ENCODE assay signal across 8 mouse cellular contexts in genomic region chr3:34081929-34082328, GRCm38 (mm10). TPM values are rescaled to one million over a fixed set of nuclear protein-coding genes. Genes with fewer than 3 reads are reported as not detected.
DNase-seq lines count a peak whose midpoint lies in the region; ATAC-seq lines count a peak whose summit lies in the region.

No protein-coding gene starts in this region.

- H3K4me1 ChIP-seq in heart, embryonic 13.5 days: peaks cover 20% of the 10 kb centered on the region
- H3K4me1 ChIP-seq in hindbrain, embryonic 11.5 days (replicated peaks; ENCODE audit: control insufficient read depth, insufficient read depth, low read length): no peaks in the 10 kb centered on the region

- no peak for DNase-seq in heart, adult 8-10 months (ENCODE audit: low spot score)
- DNase-seq in MEL-GATA-1-ER (ENCODE audit: extremely low read depth, low read depth) (peak; percentile 50), MN1 (ENCODE audit: low spot score) (no peak)
- no peak for DNase-seq in hindbrain, embryonic 11.5 days (ENCODE audit: low spot score)
- DNase-seq in cerebellum, postnatal 4 days (ENCODE audit: low spot score in 2 of 2): no peak
- no peak for DNase-seq in right cerebral cortex, postnatal 4 days

- no peaks in the 10 kb centered on the region for H3K9me3 ChIP-seq in heart, embryonic 13.5 days
- no peaks in the 10 kb centered on the region for H3K9me3 ChIP-seq in hindbrain, embryonic 11.5 days (ENCODE audit: control insufficient read depth, low read length)

- 0 out of 2 replicates have a peak overlapping the region, but pooled peaks have one; percentile 74 for H3K27ac ChIP-seq in heart, embryonic 13.5 days (replicated peaks)
- no peak overlapping the region for H3K27ac ChIP-seq in hindbrain, embryonic 11.5 days (ENCODE audit: low read depth, low read length)

- peak overlapping the region; percentile 87 for H3K4me3 ChIP-seq in heart, embryonic 13.5 days
- H3K4me3 ChIP-seq in hindbrain, embryonic 11.5 days (ENCODE audit: low read depth, low read length): no peak overlapping the region

- peaks cover 18% of the 10 kb centered on the region for H3K36me3 ChIP-seq in heart, embryonic 13.5 days
- H3K36me3 ChIP-seq in hindbrain, embryonic 11.5 days (ENCODE audit: control insufficient read depth, insufficient read depth, low read length): no peaks in the 10 kb centered on the region

- H3K27me3 ChIP-seq in heart, embryonic 13.5 days (replicated peaks): no peaks in the 10 kb centered on the region
- H3K27me3 ChIP-seq in hindbrain, embryonic 11.5 days (ENCODE audit: control insufficient read depth, insufficient read depth, low read length): no peaks in the 10 kb centered on the region

- H3K4me2 ChIP-seq in heart, embryonic 13.5 days: peak overlapping the region; percentile 80
- peak overlapping the region; percentile 48; the same call in 1 of the 2 replicates for H3K4me2 ChIP-seq in hindbrain, embryonic 11.5 days (replicated peaks; ENCODE audit: low read depth, low read length)

- WGBS in heart, embryonic 13.5 days: 79% methylated on average over 3 of the region's 3 CpGs
- WGBS in hindbrain, embryonic 11.5 days: 91% methylated on average over 3 of the region's 3 CpGs

- peak overlapping the region; percentile 93; the same call in 1 of the 2 replicates for H3K9ac ChIP-seq in heart, embryonic 13.5 days
- H3K9ac ChIP-seq in hindbrain, embryonic 11.5 days (ENCODE audit: low read depth, low read length): no peak overlapping the region

- ATAC-seq in heart, embryonic 13.5 days (ENCODE audit: extremely low read depth, insufficient number of reproducible peaks, low FRiP score, low TSS enrichment): no peak
- ATAC-seq in hindbrain, embryonic 11.5 days (ENCODE audit: low FRiP score): no peak
- ATAC-seq in megakaryocyte progenitor cell, adult 5-6 weeks (replicated peaks; ENCODE audit: poor library complexity): 0 out of 2 replicates have a peak, but pooled peaks have one; percentile 9

RNA-seq across cellular contexts. Expression of gene Dnajc19, which starts 0.8 kb away (rescaled TPM):
- polyA plus RNA-seq in heart, embryonic 13.5 days (2015; fragmentation: Nextera tagmentation; extraction: Ambion mirVana): 124 and 129 TPM in 2 replicates
- total RNA-seq in heart, adult 8-10 months (2022): 100 to 1,000 TPM; 134 to 161 (median 146) TPM
- polyA plus RNA-seq in hindbrain, embryonic 11.5 days (2014; fragmentation: Nextera tagmentation; extraction: Ambion mirVana): 144 and 159 TPM in 2 replicates
- total RNA-seq in megakaryocyte progenitor cell, adult 5-6 weeks (2015): 155 and 171 TPM in 2 replicates
- total RNA-seq in megakaryocyte progenitor cell, adult 5-6 weeks (2017): 183 and 206 TPM in 2 replicates
